10 mouse cellular contexts compared by ENCODE assay signal in the genomic region with DNA sequence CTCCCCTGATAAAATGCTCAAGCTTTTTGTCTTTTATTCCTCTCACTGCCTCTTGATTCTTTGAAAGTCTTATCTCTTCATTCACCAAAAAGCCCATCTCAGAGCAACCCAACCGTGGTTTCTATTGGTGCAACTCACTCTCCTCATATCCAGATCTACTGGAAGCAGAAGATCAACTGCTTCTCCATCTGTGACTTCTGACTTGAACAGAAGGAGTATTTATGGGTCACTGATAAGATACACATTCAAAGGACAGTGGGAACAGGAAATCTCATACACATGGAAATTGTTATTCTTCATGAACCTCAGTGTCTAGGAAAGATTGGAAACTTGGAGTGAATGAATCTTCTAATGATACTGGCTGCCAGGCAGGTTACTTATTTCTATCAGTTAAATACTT.
A peak's percentile ranks its signal among the peaks of the same experiment; 100 is the strongest.
DNase-seq lines count a peak whose midpoint lies in the region.
"Had no signal": no experiment of that assay in that cellular context is flagged by ENCODE, and none has a peak within 500 bp of the region (broad histone marks: within the 10 kb centered on the region; RNA-seq: fewer than 3 reads in every experiment).

No protein-coding gene starts in this region.

- DNase-seq in cerebellum, adult 8-10 months, result peak; percentile 25
- DNase-seq in cerebellum, adult 11-12 months, result no peak
- peak; percentile 46 for DNase-seq in cerebellum, adult 9-11 months
- DNase-seq in cerebellum, postnatal 4 days (ENCODE audit: low spot score in 2 of 2), result no peak
- peak; percentile 18 to 32 for DNase-seq in cerebellum, postnatal 10 days
- no peak for DNase-seq in layer of hippocampus, adult 9-10 months (ENCODE audit: low spot score)
- DNase-seq: adrenal gland, adult 2 months; adrenal gland, postnatal 10 days; adrenal gland, postnatal 25 days; embryo, embryonic 11 days had no signal

Comparison
In these comparisons a context has a peak if more than half of its experiments do, and no peak if none do; other contexts are left out.
1. DNase-seq: peak in cerebellum, adult 8-10 months (single experiment), cerebellum, adult 9-11 months (single experiment) and cerebellum, postnatal 10 days (2 of 2); none in cerebellum, adult 11-12 months (single experiment), cerebellum, postnatal 4 days (0 of 2) and layer of hippocampus, adult 9-10 months (single experiment).